Mouse (Mus musculus) right cerebral cortex, postnatal 25 days (tissue): ENCODE results near the gene Kcnj12.

Source experiments
- DNase-seq: peaks from one replicate; pipeline ENCODE4 v3.0.0; 2022

Kcnj12 gene

GRCm38 (mm10) chr11:61025594-61025993, 3.2 kb downstream of the Kcnj12 start:
- DNase-seq: no peak

GRCm38 (mm10) chr11:61026381-61026780, 4.0 kb downstream of the Kcnj12 start:
- no peak for DNase-seq

DNA sequence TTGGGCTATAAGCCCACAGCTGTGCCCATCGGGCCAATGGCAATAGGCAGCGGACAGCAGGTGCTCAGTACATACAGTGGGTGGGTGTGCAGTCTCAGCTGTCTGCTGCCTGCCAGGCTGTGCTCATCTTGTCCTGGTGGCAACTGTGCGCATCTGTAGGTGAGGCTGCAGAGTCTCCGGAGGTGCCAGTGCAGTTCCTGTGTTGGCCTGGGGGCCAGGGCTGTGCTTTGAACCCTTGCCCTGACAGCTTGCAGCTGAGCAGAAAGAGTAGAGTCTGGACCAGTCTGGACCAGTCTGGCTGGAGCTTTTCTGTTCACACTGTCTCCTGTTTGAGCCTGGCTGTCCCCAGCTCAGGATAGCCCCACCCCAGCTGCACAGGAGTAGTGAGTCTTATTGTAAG, 4.8 kb downstream of the Kcnj12 start:
- DNase-seq: no peak

DNA sequence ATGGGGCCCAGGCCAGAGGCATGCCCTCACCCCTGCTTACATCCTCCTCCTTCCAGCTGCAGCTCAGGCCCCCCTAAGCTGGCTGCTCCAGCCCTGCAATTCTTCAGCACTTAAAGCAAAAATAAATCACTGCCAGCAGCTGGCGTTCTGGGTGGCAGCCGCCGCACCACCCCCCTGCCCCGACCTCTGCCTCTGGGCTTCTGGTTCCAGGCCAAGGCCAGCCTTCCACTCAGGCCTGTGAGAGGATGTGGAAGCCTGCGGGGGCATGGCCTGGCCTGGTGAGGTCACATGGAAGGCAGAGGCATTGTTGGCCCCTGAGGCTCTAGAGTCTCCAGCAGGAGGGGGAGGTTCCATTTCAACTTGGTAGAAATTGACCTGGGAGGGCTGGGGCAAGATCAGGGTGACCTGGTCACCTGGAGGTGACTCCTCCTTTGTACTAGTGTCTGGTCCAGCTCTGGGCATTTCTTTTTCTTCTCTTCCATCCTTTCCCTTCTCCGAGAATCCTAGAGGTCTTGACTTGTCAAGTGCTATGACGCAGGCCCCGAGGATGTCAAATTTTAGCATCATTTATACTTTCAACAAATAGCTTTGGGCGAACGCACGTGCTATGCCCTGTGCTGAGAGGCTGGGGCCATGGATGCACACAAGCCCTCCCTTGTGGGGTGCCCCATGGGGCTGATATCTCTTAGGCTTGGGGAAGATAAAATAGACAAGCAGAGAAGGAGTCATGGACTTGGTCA, 6.0 kb downstream of the Kcnj12 start:
- no peak for DNase-seq

DNA sequence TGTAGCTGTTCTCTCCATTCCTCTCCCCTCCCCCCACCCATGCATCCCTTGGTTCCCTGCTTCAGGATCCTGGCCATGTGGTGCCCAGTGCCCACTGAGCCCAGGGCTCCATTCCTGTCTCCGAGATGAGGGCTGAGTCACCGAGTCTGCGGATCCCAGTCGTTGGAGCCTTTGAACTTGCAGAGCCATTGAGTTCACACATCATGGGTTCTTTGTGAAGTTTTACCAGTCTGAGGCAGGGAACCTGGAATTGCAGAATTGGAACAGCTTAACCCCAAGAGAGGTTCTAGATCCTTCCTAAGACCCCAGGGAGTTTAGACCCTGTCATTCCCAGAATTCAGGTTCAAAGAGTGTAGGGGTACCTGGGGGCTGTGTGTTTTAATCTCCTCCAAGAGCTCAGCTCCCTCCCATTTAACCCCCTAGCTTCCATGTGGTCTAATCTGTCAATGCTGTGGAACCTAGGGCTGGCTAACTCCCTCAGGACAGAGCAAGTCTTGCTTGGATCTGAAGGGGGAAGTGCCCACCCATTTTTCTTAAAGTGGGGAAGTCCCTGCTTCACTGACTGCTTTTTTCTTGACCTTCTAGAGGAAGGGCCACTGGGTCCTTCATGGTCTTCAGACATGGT, 6.9 kb downstream of the Kcnj12 start:
- no peak for DNase-seq

- no peak for DNase-seq
Observed at GRCm38 (mm10) chr11:61029864-61030595, 7.7 kb downstream of the Kcnj12 start.

DNA sequence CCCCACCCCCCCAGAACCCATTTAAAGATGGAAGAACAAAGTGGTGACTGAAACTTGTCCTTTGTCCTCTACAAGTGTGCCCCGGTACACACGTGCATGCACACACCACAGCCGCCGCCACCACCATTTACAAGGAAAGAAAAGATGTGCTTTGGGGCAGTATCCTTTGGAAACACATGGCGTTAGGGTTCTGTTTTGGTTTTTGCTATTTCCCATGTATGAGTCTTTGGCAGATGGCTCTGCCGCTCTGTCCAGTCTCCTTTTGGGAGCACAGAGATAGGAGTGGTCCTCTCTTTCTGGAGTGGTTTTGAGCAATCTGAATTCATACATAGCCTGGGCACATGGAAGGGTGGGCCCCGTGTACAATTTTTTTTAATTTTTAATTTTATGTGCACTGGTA, 8.8 kb downstream of the Kcnj12 start:
- DNase-seq: no peak

- no peak for DNase-seq
Observed at GRCm38 (mm10) chr11:61031658-61032445, 9.5 kb downstream of the Kcnj12 start.

DNA sequence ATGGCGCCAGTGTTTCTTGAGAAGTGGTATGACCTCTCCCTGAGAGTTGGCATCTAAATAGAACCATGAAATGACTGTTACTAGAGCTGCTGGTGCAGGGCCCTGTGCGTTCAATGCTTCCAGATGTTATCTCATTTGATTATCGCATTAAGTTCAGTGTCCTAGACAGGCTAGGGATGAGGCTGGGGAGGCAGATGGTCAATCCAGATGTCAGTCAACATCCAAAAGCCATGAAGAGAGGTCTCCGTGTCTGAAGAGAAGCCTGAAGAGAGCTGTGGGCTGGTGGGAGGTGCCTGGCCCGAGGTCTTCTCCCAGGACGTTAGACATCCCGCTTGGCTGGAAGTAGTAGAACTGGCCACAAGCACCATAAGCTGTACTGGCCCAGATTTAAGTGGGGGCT, 10.1 kb downstream of the Kcnj12 start:
- DNase-seq: no peak

DNA sequence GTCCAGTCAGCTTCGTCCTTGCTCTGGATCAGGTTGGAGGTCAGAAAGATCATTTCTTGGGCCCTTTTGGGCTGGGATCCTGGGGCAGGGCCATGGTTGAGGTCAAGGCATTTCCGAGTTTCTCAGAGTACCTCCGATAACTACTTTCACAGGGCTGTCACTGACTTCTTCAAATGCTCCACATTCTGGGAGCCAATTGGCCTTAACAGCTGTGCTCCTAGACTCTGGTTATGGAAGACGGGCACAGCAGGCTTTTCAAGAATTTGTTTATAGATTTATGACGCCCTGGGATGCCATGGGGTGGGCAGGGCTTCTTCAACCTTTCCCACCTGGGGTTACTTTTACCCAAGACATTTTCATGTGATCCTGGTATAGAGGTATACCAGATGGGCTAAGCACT, 10.8 kb downstream of the Kcnj12 start:
- no peak for DNase-seq

DNA sequence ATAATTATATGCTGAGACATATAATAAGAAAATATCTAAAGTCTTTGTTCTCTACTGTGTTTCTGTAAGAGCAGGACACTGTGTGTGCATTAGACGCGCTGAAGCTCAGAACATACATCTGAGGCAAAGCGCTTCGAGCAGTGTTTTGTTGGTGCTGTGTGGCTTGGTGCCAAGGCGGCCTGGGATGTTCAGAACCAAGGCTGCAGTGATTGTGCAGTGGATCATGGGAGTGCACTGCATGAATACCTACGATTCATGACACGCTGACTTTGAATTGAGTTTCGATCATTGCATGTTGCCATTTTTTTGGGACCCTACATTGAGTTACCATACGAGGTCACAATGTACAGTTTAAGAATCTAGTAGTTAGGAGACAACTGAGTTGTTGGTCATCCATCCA, 14.3 kb downstream of the Kcnj12 start:
- DNase-seq: no peak

- no peak for DNase-seq
Observed at GRCm38 (mm10) chr11:61038277-61038782, 16.0 kb downstream of the Kcnj12 start.

GRCm38 (mm10) chr11:61040856-61041652, 18.7 kb downstream of the Kcnj12 start:
- DNase-seq: peak; percentile 62

DNA sequence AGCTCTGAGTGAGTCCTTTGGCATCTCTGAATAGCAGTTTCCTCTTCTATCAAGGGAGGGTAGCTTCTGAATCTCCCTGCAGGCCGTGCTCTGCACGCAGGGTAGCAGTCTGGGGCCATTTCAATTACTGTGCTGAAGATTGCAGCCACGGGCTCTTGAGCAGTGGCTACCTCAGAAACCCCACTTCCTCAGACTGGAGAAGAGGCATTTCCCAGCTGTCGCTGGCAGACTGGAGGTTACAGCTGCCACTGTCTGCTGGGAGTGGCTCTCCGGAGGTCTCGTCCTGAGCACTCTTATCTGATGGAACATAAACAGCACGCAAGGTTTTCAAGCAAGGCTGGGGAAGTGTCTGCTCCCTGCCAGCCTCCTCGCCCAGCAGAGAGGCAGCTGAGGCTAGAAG, 20.2 kb downstream of the Kcnj12 start:
- DNase-seq: no peak

- DNase-seq: peak; percentile 2
Observed at GRCm38 (mm10) chr11:61043055-61043992, 21.0 kb downstream of the Kcnj12 start.

- peak; percentile 2 for DNase-seq
Observed at GRCm38 (mm10) chr11:61044741-61045140, 22.4 kb downstream of the Kcnj12 start.

DNA sequence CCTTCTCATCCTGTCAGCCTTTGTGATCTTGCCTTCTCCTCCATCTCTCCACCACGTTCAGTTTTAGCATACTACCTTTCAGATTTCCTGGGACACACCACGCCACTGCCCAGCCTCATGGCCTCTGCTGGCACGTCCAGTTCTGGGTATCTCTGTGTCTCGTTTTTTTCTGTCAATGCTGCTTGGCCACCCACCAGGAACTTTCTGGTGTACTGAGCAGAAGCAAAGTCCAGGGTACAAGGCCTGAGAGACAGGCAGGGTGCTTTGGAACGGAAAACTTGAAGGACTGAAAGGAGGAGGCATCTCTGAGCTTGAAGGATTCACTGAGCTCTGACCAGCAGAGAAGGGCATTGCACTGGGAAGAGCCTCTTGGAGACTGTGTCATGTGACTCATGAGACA, 25.1 kb downstream of the Kcnj12 start:
- no peak for DNase-seq

- DNase-seq: peak; percentile 1
Observed at GRCm38 (mm10) chr11:61051151-61051550, 28.8 kb downstream of the Kcnj12 start.

GRCm38 (mm10) chr11:61056871-61057270, 34.5 kb downstream of the Kcnj12 start:
- DNase-seq: no peak

- no peak for DNase-seq
Observed at GRCm38 (mm10) chr11:61059691-61060457, 37.5 kb downstream of the Kcnj12 start.
